Mouse (Mus musculus) midbrain, embryonic 13.5 days (tissue): ENCODE data around the gene Nbas. TPM values are rescaled to one million over a fixed set of nuclear protein-coding genes. Genes with fewer than 3 reads are reported as not detected.
A peak's percentile ranks its signal among the peaks of the same experiment; 100 is the strongest.

ENCODE experiments used
- ATAC-seq: fragments of 200-750 bp; cut with Nextera tagmentation; 2 replicates; pipeline ENCODE4 v1.8.0; 2017; ENCODE audit warnings: mild to moderate bottlenecking, moderate TSS enrichment, moderate library complexity
- H3K27ac ChIP-seq: fragments of 300-500 bp; sonication (generic); 2 replicates; pipeline ENCODE4 v1.5.1; 2015; ENCODE audit warnings: inconsistent platforms, mild to moderate bottlenecking, moderate library complexity
- H3K27me3 ChIP-seq: fragments of 300-500 bp; sonication (generic); 2 replicates; pipeline ENCODE4 v1.6.1; 2015; ENCODE audit warnings: mild to moderate bottlenecking, inconsistent platforms
- H3K36me3 ChIP-seq: fragments of 300-500 bp; sonication (generic); 2 replicates; pipeline ENCODE4 v1.6.1; 2015; ENCODE audit warnings: mild to moderate bottlenecking, inconsistent platforms
- H3K4me1 ChIP-seq: fragments of 300-500 bp; sonication (generic); replicated peaks from 2 replicates; pipeline ENCODE4 v1.6.1; 2015; ENCODE audit warnings: inconsistent platforms
- H3K4me2 ChIP-seq: fragments of 300-500 bp; sonication (generic); replicated peaks from 2 replicates; pipeline ENCODE4 v1.6.1; 2015; ENCODE audit warnings: moderate library complexity, mild to moderate bottlenecking, inconsistent platforms
- H3K4me3 ChIP-seq: fragments of 300-500 bp; sonication (generic); replicated peaks from 2 replicates; pipeline ENCODE4 v1.5.1; 2015; ENCODE audit warnings: mild to moderate bottlenecking, inconsistent platforms
- H3K9ac ChIP-seq: fragments of 300-500 bp; sonication (generic); replicated peaks from 2 replicates; pipeline ENCODE4 v1.6.1; 2015; ENCODE audit warnings: mild to moderate bottlenecking, inconsistent platforms
- H3K9me3 ChIP-seq: fragments of 300-500 bp; sonication (generic); 2 replicates; pipeline ENCODE4 v1.6.1; 2016; ENCODE audit warnings: mild to moderate bottlenecking, inconsistent platforms
- WGBS: fragments of 180-500 bp; shearing (Covaris S2); methylation state at CpG from one replicate; pipeline ENCODE4 v1.1.7; 2015; 5-methylcytosine and 5-hydroxymethylcytosine counted together
- polyA plus RNA-seq: library from polyadenylated mRNA; unstranded; fragments of >200 nt; fragmentation: Nextera tagmentation; extraction: Ambion mirVana; gene quantifications from 2 replicates; pipeline ENCODE4 v1.2.1, GENCODE M21; 2015

Gene Nbas
- polyA plus RNA-seq: 14.5 and 14.9 TPM in 2 replicates

- peak within 1 kb of the TSS; percentile 76 for H3K4me2 ChIP-seq
- peak within 1 kb of the TSS; percentile 68 for H3K27ac ChIP-seq
- H3K27me3 ChIP-seq: no peaks in the 10 kb centered on the region
- H3K4me3 ChIP-seq: peak within 1 kb of the TSS; percentile 88
- 4% methylated on average over 38 of the region's 38 CpGs for WGBS
- H3K9ac ChIP-seq: peak within 1 kb of the TSS; percentile 84
- H3K4me1 ChIP-seq: peaks cover 18% of the 10 kb centered on the region
- H3K9me3 ChIP-seq: no peaks in the 10 kb centered on the region
- H3K36me3 ChIP-seq: peaks cover under 1% of the 10 kb centered on the region; the same call in 1 of the 2 replicates
- peak; percentile 97 for ATAC-seq
Observed at GRCm38 (mm10) chr12:13268826-13269449, at the start of gene Nbas. Gene Nbas (plus strand): TSS chr12:13269133.

- peaks cover 4% of the 10 kb centered on the region for H3K4me1 ChIP-seq
- H3K27ac ChIP-seq: no peak overlapping the region
- H3K36me3 ChIP-seq: peaks cover 53% of the 10 kb centered on the region
- H3K4me3 ChIP-seq: no peak overlapping the region
- H3K4me2 ChIP-seq: no peak overlapping the region
- H3K9me3 ChIP-seq: no peaks in the 10 kb centered on the region
- H3K9ac ChIP-seq: no peak overlapping the region
- no peak for ATAC-seq
- no peaks in the 10 kb centered on the region for H3K27me3 ChIP-seq
Observed at GRCm38 (mm10) chr12:13242453-13242852, 26.5 kb upstream of the Nbas start.

DNA sequence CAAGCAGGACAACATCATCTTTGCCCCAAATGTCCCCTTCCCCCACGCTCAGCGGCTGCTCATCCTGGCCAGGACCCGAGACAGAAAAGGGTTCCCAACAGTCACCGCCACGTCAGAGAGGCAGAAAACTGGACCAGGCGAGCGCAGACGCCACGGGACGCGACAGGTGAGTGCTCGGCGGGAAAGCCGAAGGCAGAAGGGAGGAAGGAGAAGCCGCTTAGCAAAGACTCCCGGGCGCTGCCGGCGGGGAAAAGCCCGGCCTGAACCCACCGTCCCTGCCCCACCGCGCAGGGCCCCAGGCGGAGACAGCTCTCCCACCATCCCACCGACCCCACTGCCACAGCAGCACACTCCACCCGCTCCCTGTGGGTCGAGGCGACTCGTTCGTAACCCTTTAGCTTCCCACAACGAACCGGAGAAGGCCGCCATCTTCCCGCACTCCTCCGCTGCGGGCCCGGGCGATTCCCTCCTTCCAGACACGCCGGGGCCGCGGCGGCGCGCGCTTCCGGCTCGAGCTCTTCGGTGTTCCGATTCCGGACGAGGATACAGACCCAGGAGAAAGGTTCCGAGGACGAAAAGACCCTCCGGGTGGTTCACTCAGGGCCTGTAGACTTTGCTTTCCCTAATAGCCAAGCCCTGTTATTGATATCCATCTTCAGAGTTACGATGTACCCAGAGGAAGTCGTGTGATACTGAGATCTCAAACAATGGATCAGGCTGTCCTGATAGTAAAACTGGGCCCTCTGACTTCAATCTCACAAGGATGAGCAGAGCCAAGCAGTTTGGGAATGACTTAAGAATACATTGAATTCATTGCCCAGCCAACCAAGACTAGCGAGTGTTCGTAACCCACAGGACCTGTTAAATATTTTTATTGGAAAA, 20.0 kb upstream of the Nbas start, which contains the start of gene Ddx1:
TSS of gene Ddx1 (minus strand) at position 523 of the 882 bp plus-strand sequence.
- no peaks in the 10 kb centered on the region for H3K27me3 ChIP-seq
- H3K4me3 ChIP-seq: peak within 1 kb of the TSS; percentile 90
- H3K9me3 ChIP-seq: no peaks in the 10 kb centered on the region
- 3% methylated on average over 59 of the region's 59 CpGs for WGBS
- peak; percentile 96 for ATAC-seq
- H3K4me1 ChIP-seq: peaks cover 22% of the 10 kb centered on the region
- H3K36me3 ChIP-seq: peaks cover 7% of the 10 kb centered on the region
- H3K9ac ChIP-seq: peak within 1 kb of the TSS; percentile 95
- H3K27ac ChIP-seq: peak within 1 kb of the TSS; percentile 91
- H3K4me2 ChIP-seq: peak within 1 kb of the TSS; percentile 58

- peak; percentile 41 for ATAC-seq
- peak overlapping the region; percentile 91 for H3K27ac ChIP-seq
- H3K4me3 ChIP-seq: peak overlapping the region; percentile 90
- H3K27me3 ChIP-seq: no peaks in the 10 kb centered on the region
- H3K9ac ChIP-seq: peak overlapping the region; percentile 95
- peak overlapping the region; percentile 58 for H3K4me2 ChIP-seq
- H3K36me3 ChIP-seq: peaks cover under 1% of the 10 kb centered on the region
- H3K4me1 ChIP-seq: peaks cover 22% of the 10 kb centered on the region
- WGBS: 71% methylated on average over 3 of the region's 3 CpGs
- H3K9me3 ChIP-seq: no peaks in the 10 kb centered on the region
Observed at GRCm38 (mm10) chr12:13249573-13249919, 19.4 kb upstream of the Nbas start.

DNA sequence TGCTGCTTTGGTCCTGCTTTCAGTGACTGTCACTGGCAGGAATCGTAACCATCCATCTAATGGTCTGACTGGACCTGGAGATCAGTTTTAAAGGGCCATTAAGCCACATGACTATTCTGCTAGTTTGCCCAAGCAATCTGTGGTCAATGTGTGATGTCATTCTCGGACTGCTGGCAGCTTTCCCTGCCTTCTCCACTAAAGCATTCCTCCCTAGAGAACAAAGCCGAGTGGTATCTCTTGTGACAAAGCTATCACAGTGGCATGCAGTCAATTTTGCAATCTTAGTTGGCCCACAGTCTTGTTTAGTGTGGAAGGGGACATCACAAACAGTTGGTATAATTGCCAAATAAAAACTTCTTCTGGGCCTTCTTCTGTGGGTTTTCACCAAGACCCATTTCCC, 13.9 kb upstream of the Nbas start:
- Histone ChIP-seq H3K27me3 (no peaks in the 10 kb centered on the region), H3K4me1 (0 out of 2 replicates have a peak, but pooled peaks cover 3% of the 10 kb centered on the region), H3K27ac (no peak overlapping the region), H3K4me3 (no peak overlapping the region), H3K9ac (no peak overlapping the region), H3K36me3 (no peaks in the 10 kb centered on the region), H3K9me3 (no peaks in the 10 kb centered on the region), H3K4me2 (no peak overlapping the region)
- ATAC-seq: no peak
- 56% methylated on average over 3 of the region's 3 CpGs for WGBS

DNA sequence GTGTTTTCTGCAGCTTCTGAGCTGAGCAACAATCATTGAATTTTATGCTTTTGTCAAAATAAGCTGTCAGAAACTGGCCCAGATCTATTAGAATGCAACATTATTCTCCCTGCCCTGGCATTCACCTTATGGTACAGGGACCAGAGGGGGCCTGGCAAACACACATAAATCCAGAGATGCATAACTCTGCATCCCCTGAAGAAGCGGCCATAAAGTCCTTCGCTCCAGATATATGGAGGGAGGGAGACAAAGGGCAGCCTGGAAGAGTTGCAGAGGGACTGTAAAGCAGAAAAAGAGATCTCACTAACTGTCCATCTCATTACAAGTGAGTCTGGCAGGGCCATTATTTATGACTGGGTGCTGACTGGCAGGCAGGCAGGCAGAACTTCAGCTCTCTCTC, 13.2 kb upstream of the Nbas start:
- Histone ChIP-seq H3K9me3 (no peaks in the 10 kb centered on the region), H3K27me3 (no peaks in the 10 kb centered on the region), H3K36me3 (no peaks in the 10 kb centered on the region), H3K27ac (no peak overlapping the region), H3K4me1 (no peaks in the 10 kb centered on the region), H3K4me3 (no peak overlapping the region), H3K4me2 (no peak overlapping the region), H3K9ac (no peak overlapping the region)
- WGBS: 73% methylated on average over 2 of the region's 2 CpGs
- no peak for ATAC-seq

DNA sequence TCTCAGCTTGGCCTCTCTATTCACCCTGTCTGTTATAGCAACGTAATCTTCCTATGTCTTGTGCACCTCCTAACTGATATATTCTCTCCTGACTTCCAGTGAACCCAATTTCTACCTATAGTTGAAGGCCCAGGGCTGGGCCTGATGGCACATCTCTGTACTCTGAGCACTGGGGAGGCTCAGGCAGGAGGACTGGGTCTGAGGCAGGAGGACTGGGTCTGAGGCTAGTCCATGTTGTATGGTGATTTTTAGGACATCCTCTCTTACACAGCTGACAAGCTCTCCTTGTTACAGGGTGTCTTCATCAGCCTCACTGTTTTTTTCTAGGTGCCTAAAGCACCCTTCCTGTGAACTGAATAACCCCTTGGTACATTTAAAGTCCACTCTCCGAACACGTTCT, 521 bp upstream of the Nbas start:
- no peaks in the 10 kb centered on the region for H3K9me3 ChIP-seq
- H3K27ac ChIP-seq: no peak overlapping the region
- peak overlapping the region; percentile 44 for H3K4me2 ChIP-seq
- no peaks in the 10 kb centered on the region for H3K36me3 ChIP-seq
- H3K27me3 ChIP-seq: no peaks in the 10 kb centered on the region
- peak overlapping the region; percentile 88 for H3K4me3 ChIP-seq
- 50% methylated on average over 3 of the region's 3 CpGs for WGBS
- H3K9ac ChIP-seq: peak overlapping the region; percentile 84; the same call in 1 of the 2 replicates
- ATAC-seq: peak; percentile 65
- peaks cover 18% of the 10 kb centered on the region for H3K4me1 ChIP-seq

- Histone ChIP-seq H3K4me1 (peaks cover 18% of the 10 kb centered on the region), H3K36me3 (peaks cover 9% of the 10 kb centered on the region), H3K9me3 (no peaks in the 10 kb centered on the region), H3K27ac (peak overlapping the region; percentile 68), H3K4me3 (peak overlapping the region; percentile 88), H3K27me3 (no peaks in the 10 kb centered on the region), H3K4me2 (peak overlapping the region; percentile 76), H3K9ac (peak overlapping the region; percentile 84)
- ATAC-seq: peak; percentile 51
- 50% methylated on average over 16 of the region's 16 CpGs for WGBS
Observed at GRCm38 (mm10) chr12:13269570-13270390, 847 bp downstream of the Nbas start.

- 84% methylated on average over 2 of the region's 2 CpGs for WGBS
- no peak for ATAC-seq
- Histone ChIP-seq H3K9ac (no peak overlapping the region), H3K27me3 (no peaks in the 10 kb centered on the region), H3K36me3 (peaks cover 14% of the 10 kb centered on the region), H3K4me1 (no peaks in the 10 kb centered on the region), H3K4me2 (no peak overlapping the region), H3K9me3 (no peaks in the 10 kb centered on the region), H3K27ac (no peak overlapping the region), H3K4me3 (no peak overlapping the region)
Observed at GRCm38 (mm10) chr12:13291453-13291852, 22.5 kb downstream of the Nbas start.

DNA sequence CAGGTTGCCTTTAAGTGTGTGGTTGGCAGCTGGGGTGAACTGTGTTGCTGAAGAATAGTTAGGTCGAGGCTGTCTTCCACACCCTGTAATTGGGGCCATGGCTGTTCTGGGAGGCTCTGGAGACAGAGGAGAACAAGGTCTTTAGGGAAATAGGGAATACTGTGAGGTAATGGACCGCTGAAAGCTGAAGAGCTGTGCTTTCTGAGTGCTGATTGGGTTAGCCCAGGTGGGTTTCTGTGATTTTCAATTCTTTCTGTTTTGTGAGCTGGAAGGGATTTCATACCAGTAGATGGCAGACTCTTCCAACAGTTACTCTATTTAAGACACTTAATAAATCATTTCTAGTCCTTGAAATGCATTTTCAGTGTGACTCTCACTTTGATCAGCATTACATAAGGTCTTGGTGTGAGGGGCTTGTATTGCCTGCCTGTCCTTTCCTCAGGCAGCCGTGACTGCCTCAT, 24.5 kb downstream of the Nbas start:
- Histone ChIP-seq H3K4me1 (no peaks in the 10 kb centered on the region), H3K36me3 (peaks cover 7% of the 10 kb centered on the region), H3K4me2 (no peak overlapping the region), H3K9me3 (no peaks in the 10 kb centered on the region), H3K4me3 (no peak overlapping the region), H3K9ac (no peak overlapping the region), H3K27me3 (no peaks in the 10 kb centered on the region), H3K27ac (no peak overlapping the region)
- peak; percentile 62; the same call in 1 of the 2 replicates for ATAC-seq
- 76% methylated on average over 3 of the region's 3 CpGs for WGBS

GRCm38 (mm10) chr12:13303037-13303436, 34.1 kb downstream of the Nbas start:
- no peaks in the 10 kb centered on the region for H3K9me3 ChIP-seq
- H3K27me3 ChIP-seq: no peaks in the 10 kb centered on the region
- ATAC-seq: no peak
- no peaks in the 10 kb centered on the region for H3K4me1 ChIP-seq
- no peak overlapping the region for H3K27ac ChIP-seq
- H3K36me3 ChIP-seq: peaks cover 14% of the 10 kb centered on the region; the same call in 1 of the 2 replicates
- no peak overlapping the region for H3K4me3 ChIP-seq
- no peak overlapping the region for H3K4me2 ChIP-seq
- 89% methylated on average over 3 of the region's 3 CpGs for WGBS
- H3K9ac ChIP-seq: no peak overlapping the region
